Mouse (Mus musculus) heart, postnatal 10 days (tissue): ENCODE data around the gene Tecta. TPM values are rescaled to one million over a fixed set of nuclear protein-coding genes. Genes with fewer than 3 reads are reported as not detected.

Experiments used
- microRNA-seq, 2 experiments: library from miRNA; unstranded; fragments of <30 nt; microRNA quantifications; one replicate each; pipeline ENCODE4 v1.2.0; 2022
- total RNA-seq, 2 experiments: library from RNA; stranded (reverse); gene quantifications; 2 replicates each; pipeline ENCODE4 v1.2.3; 2021

Tecta gene
- total RNA-seq, 2 experiments from 2014 or later = 0.19 to 0.22 TPM

Small RNAs within 50 kb of the gene (microRNA-seq; reads per million reads assigned to microRNA genes)
- 0 reads per million in 2 experiments for gene Gm44311

Other genes starting within 250 kb of the Tecta start
- 10 to 100 TPM; 13.1 to 13.9 TPM for gene Sc5d, start 135.7 kb downstream of the Tecta start, total RNA-seq
- 10 to 100 TPM; 20.3 to 22.3 TPM for gene Tbcel, start 107.9 kb upstream of the Tecta start, total RNA-seq